Mouse (Mus musculus): ENCODE measurements around the gene Ifna7. TPM values are rescaled to one million over a fixed set of nuclear protein-coding genes. Genes with fewer than 3 reads are reported as not detected.
"Not testable (repeated sequence)": the region's sequence is repeated elsewhere in the genome, so short reads cannot be mapped to it uniquely, and the experiment has no call there.

The Ifna7 gene
- not detected in 2 replicates for polyA plus RNA-seq (2012; rRNA removed)

DNA sequence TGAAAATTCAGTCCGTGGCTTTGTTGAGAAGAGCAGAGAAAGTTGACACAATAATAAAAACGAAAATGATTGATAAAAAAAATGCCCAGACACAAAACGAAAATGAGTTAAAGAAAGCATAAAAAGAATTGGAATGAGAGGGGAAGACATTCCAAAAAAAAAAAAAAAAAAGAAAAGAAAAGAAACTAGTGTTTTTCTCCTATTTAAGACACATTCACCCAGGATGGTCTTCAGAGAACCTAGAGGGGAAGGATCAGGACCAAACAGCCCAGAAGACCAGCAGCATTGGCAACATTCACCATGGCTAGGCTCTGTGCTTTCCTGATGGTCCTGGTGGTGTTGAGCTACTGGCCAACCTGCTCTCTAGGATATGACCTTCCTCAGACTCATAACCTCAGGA, at the start of gene Ifna7:
Gene Ifna7, plus strand, starts transcription at position 301 of the 400 bp plus-strand sequence.
- no peaks in the 10 kb centered on the region for H3K27me3 ChIP-seq (ENCODE audit: control insufficient read depth, insufficient read depth, low read length)
- no peak for TF ChIP-seq POLR2A (IDR thresholded peaks at IDR 0.05; ENCODE audit: control insufficient read depth, extremely low read depth, insufficient read depth, low read length, poor library complexity)
- no peak for TF ChIP-seq CTCF (IDR thresholded peaks at IDR 0.05; ENCODE audit: borderline replicate concordance, control insufficient read depth, extremely low read depth, insufficient read depth, low read length, poor library complexity)
- WGBS = 75% methylated on average over 3 of the region's 3 CpGs

DNA sequence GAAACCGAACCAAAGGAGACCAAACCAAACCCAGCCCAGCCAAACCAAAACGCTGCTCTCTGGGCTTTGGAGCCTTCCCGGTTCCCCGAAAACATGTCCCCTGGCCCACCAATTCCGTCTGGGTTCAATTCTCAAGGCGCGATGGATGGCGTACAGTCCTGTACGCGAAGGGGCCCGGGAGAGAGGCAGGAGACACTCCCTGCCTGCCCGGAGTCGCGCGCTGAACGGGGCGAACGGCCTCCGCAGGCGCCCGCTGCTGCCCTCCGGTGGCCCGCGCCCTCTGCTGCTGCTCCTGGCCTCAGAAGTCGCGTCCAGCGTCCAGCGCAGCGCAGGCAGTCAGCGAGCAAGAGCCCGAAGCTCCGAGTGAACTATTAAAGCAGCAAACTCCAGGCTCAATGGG, 42.5 kb upstream of the Ifna7 start, which contains the start of gene Gm13290:
Gene Gm13290, plus strand, starts transcription at position 301 of the 400 bp plus-strand sequence.
- not testable (repeated sequence) for DNase-seq; H3K4me3 ChIP-seq (ENCODE audit: control insufficient read depth, insufficient read depth, low read length); H3K27ac ChIP-seq (ENCODE audit: control insufficient read depth, insufficient read depth, low read length); H3K4me1 ChIP-seq (replicated peaks; ENCODE audit: control insufficient read depth, insufficient read depth, low read length); H3K27me3 ChIP-seq (ENCODE audit: control insufficient read depth, insufficient read depth, low read length); H3K36me3 ChIP-seq (ENCODE audit: control insufficient read depth, insufficient read depth, low read length)
- WGBS = no CpG with 5 or more reads among the region's 32 CpGs

More for the DNA sequence above, at the start of gene Ifna7:
- H3K36me3 ChIP-seq (ENCODE audit: control insufficient read depth, insufficient read depth, low read length) = no peaks in the 10 kb centered on the region
- no peak for DNase-seq
- no peaks in the 10 kb centered on the region for H3K4me1 ChIP-seq (replicated peaks; ENCODE audit: control insufficient read depth, insufficient read depth, low read length)
- no peak within 1 kb of the TSS for H3K27ac ChIP-seq (ENCODE audit: control insufficient read depth, insufficient read depth, low read length)
- H3K4me3 ChIP-seq (ENCODE audit: control insufficient read depth, insufficient read depth, low read length) = no peak within 1 kb of the TSS

DNA sequence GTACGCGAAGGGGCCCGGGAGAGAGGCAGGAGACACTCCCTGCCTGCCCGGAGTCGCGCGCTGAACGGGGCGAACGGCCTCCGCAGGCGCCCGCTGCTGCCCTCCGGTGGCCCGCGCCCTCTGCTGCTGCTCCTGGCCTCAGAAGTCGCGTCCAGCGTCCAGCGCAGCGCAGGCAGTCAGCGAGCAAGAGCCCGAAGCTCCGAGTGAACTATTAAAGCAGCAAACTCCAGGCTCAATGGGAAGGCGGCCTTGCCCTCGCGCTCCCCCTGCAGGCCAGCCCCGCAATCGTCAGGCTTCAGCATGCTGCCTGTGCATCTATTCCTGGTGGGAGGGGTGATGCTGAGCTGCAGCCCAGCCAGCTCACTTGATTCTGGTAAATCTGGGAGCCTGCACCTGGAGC, 39.4 kb upstream of the Ifna7 start, which contains the start of gene Gm13289:
Gene Gm13289, plus strand, starts transcription at position 301 of the 400 bp plus-strand sequence.
- DNase-seq; H3K36me3 ChIP-seq (ENCODE audit: control insufficient read depth, insufficient read depth, low read length); H3K27me3 ChIP-seq (ENCODE audit: control insufficient read depth, insufficient read depth, low read length); H3K4me3 ChIP-seq (ENCODE audit: control insufficient read depth, insufficient read depth, low read length); H3K4me1 ChIP-seq (replicated peaks; ENCODE audit: control insufficient read depth, insufficient read depth, low read length); H3K27ac ChIP-seq (ENCODE audit: control insufficient read depth, insufficient read depth, low read length): not testable (repeated sequence)
- WGBS = no CpG with 5 or more reads among the region's 29 CpGs

DNA sequence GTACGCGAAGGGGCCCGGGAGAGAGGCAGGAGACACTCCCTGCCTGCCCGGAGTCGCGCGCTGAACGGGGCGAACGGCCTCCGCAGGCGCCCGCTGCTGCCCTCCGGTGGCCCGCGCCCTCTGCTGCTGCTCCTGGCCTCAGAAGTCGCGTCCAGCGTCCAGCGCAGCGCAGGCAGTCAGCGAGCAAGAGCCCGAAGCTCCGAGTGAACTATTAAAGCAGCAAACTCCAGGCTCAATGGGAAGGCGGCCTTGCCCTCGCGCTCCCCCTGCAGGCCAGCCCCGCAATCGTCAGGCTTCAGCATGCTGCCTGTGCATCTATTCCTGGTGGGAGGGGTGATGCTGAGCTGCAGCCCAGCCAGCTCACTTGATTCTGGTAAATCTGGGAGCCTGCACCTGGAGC, 36.5 kb upstream of the Ifna7 start, which contains the start of gene Gm13272:
Gene Gm13272, plus strand, starts transcription at position 301 of the 400 bp plus-strand sequence.
- not testable (repeated sequence) for H3K27me3 ChIP-seq (ENCODE audit: control insufficient read depth, insufficient read depth, low read length); H3K36me3 ChIP-seq (ENCODE audit: control insufficient read depth, insufficient read depth, low read length); H3K27ac ChIP-seq (ENCODE audit: control insufficient read depth, insufficient read depth, low read length); H3K4me1 ChIP-seq (replicated peaks; ENCODE audit: control insufficient read depth, insufficient read depth, low read length); H3K4me3 ChIP-seq (ENCODE audit: control insufficient read depth, insufficient read depth, low read length); DNase-seq
- no CpG with 5 or more reads among the region's 29 CpGs for WGBS

DNA sequence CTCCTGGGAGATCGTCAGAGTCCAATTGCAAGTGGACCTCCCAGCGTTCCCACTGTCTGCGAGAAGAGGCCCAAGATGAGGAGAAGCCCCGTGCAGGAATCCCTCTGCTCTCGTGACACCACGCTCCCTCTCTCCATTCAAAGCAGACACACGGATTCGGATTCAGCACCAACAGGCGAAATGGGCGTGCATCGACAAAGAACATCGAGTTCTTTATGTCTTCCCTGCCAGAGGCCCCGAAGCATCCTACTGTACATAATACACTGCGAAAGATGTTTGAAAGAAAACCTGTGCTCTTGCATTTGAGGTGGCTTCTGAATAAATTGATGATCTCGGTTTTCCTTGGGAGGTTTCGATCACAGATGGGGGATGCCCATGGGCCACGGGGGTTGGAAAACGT, 35.7 kb upstream of the Ifna7 start:
- 71% methylated on average over 16 of the region's 18 CpGs for WGBS
- H3K27me3 ChIP-seq (ENCODE audit: control insufficient read depth, insufficient read depth, low read length); H3K4me1 ChIP-seq (replicated peaks; ENCODE audit: control insufficient read depth, insufficient read depth, low read length); DNase-seq; H3K4me3 ChIP-seq (ENCODE audit: control insufficient read depth, insufficient read depth, low read length); H3K27ac ChIP-seq (ENCODE audit: control insufficient read depth, insufficient read depth, low read length); H3K36me3 ChIP-seq (ENCODE audit: control insufficient read depth, insufficient read depth, low read length): not testable (repeated sequence)

DNA sequence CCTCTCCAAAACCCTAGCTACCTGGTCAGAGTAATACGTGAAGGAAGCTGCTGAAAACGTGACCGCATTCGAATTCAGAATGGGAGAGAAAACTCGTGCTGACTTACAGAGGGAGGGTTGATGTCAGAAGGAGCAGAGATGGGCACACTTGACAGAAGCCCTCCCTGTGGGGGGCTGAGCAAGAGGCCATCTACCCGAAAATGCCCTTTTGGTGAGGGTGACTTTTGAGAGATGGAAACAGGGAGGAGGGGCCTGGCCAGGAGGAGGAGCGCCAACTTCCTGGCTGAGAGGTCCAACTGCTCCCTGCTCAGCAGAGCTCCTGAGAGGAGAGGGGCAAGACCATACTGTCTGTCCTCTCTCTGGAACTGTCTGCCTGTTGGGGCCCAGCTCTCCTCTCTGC, 34.2 kb upstream of the Ifna7 start, which contains the start of gene Ifnz:
Gene Ifnz, plus strand, starts transcription at position 301 of the 400 bp plus-strand sequence.
- DNase-seq; H3K4me1 ChIP-seq (replicated peaks; ENCODE audit: control insufficient read depth, insufficient read depth, low read length); H3K36me3 ChIP-seq (ENCODE audit: control insufficient read depth, insufficient read depth, low read length); H3K27ac ChIP-seq (ENCODE audit: control insufficient read depth, insufficient read depth, low read length); H3K27me3 ChIP-seq (ENCODE audit: control insufficient read depth, insufficient read depth, low read length): not testable (repeated sequence)
- peak within 1 kb of the TSS; percentile 54 for H3K4me3 ChIP-seq (ENCODE audit: control insufficient read depth, insufficient read depth, low read length)
- WGBS = 6% methylated on average over 5 of the region's 7 CpGs

DNA sequence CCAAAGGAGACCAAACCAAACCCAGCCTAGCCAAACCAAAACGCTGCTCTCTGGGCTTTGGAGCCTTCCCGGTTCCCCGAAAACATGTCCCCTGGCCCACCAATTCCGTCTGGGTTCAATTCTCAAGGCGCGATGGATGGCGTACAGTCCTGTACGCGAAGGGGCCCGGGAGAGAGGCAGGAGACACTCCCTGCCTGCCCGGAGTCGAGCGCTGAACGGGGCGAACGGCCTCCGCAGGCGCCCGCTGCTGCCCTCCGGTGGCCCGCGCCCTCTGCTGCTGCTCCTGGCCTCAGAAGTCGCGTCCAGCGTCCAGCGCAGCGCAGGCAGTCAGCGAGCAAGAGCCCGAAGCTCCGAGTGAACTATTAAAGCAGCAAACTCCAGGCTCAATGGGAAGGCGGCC, 33.7 kb upstream of the Ifna7 start:
- H3K4me1 ChIP-seq (replicated peaks; ENCODE audit: control insufficient read depth, insufficient read depth, low read length); DNase-seq; H3K36me3 ChIP-seq (ENCODE audit: control insufficient read depth, insufficient read depth, low read length); H3K27me3 ChIP-seq (ENCODE audit: control insufficient read depth, insufficient read depth, low read length); H3K27ac ChIP-seq (ENCODE audit: control insufficient read depth, insufficient read depth, low read length): not testable (repeated sequence)
- peak overlapping the region; percentile 54 for H3K4me3 ChIP-seq (ENCODE audit: control insufficient read depth, insufficient read depth, low read length)
- 0% methylated on average over 19 of the region's 31 CpGs for WGBS

DNA sequence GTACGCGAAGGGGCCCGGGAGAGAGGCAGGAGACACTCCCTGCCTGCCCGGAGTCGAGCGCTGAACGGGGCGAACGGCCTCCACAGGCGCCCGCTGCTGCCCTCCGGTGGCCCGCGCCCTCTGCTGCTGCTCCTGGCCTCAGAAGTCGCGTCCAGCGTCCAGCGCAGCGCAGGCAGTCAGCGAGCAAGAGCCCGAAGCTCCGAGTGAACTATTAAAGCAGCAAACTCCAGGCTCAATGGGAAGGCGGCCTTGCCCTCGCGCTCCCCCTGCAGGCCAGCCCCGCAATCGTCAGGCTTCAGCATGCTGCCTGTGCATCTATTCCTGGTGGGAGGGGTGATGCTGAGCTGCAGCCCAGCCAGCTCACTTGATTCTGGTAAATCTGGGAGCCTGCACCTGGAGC, 30.6 kb upstream of the Ifna7 start, which contains the start of gene Gm13276:
Gene Gm13276, plus strand, starts transcription at position 301 of the 400 bp plus-strand sequence.
- DNase-seq; H3K27me3 ChIP-seq (ENCODE audit: control insufficient read depth, insufficient read depth, low read length); H3K27ac ChIP-seq (ENCODE audit: control insufficient read depth, insufficient read depth, low read length); H3K36me3 ChIP-seq (ENCODE audit: control insufficient read depth, insufficient read depth, low read length); H3K4me3 ChIP-seq (ENCODE audit: control insufficient read depth, insufficient read depth, low read length); H3K4me1 ChIP-seq (replicated peaks; ENCODE audit: control insufficient read depth, insufficient read depth, low read length): not testable (repeated sequence)
- WGBS = no CpG with 5 or more reads among the region's 27 CpGs

DNA sequence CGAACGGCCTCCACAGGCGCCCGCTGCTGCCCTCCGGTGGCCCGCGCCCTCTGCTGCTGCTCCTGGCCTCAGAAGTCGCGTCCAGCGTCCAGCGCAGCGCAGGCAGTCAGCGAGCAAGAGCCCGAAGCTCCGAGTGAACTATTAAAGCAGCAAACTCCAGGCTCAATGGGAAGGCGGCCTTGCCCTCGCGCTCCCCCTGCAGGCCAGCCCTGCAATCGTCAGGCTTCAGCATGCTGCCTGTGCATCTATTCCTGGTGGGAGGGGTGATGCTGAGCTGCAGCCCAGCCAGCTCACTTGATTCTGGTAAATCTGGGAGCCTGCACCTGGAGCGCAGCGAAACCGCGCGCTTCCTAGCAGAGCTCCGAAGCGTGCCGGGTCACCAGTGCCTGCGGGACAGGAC, 27.6 kb upstream of the Ifna7 start, which contains the start of gene Gm13277:
Gene Gm13277, plus strand, starts transcription at position 231 of the 400 bp plus-strand sequence.
- not testable (repeated sequence) for H3K36me3 ChIP-seq (ENCODE audit: control insufficient read depth, insufficient read depth, low read length); H3K27me3 ChIP-seq (ENCODE audit: control insufficient read depth, insufficient read depth, low read length); H3K27ac ChIP-seq (ENCODE audit: control insufficient read depth, insufficient read depth, low read length); H3K4me3 ChIP-seq (ENCODE audit: control insufficient read depth, insufficient read depth, low read length); H3K4me1 ChIP-seq (replicated peaks; ENCODE audit: control insufficient read depth, insufficient read depth, low read length)
- WGBS = no CpG with 5 or more reads among the region's 28 CpGs
- peak; percentile 68 for DNase-seq

DNA sequence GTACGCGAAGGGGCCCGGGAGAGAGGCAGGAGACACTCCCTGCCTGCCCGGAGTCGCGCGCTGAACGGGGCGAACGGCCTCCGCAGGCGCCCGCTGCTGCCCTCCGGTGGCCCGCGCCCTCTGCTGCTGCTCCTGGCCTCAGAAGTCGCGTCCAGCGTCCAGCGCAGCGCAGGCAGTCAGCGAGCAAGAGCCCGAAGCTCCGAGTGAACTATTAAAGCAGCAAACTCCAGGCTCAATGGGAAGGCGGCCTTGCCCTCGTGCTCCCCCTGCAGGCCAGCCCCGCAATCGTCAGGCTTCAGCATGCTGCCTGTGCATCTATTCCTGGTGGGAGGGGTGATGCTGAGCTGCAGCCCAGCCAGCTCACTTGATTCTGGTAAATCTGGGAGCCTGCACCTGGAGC, 24.8 kb upstream of the Ifna7 start, which contains the start of gene Gm13278:
Gene Gm13278, plus strand, starts transcription at position 301 of the 400 bp plus-strand sequence.
- no CpG with 5 or more reads among the region's 28 CpGs for WGBS
- H3K4me3 ChIP-seq (ENCODE audit: control insufficient read depth, insufficient read depth, low read length); H3K27ac ChIP-seq (ENCODE audit: control insufficient read depth, insufficient read depth, low read length); H3K4me1 ChIP-seq (replicated peaks; ENCODE audit: control insufficient read depth, insufficient read depth, low read length); H3K27me3 ChIP-seq (ENCODE audit: control insufficient read depth, insufficient read depth, low read length); DNase-seq; H3K36me3 ChIP-seq (ENCODE audit: control insufficient read depth, insufficient read depth, low read length): not testable (repeated sequence)

Measured in thymus, adult 2 months (tissue).